Mouse (Mus musculus): ENCODE data around the gene Sh3gl2. TPM values are rescaled to one million over a fixed set of nuclear protein-coding genes. Genes with fewer than 3 reads are reported as not detected.

Sh3gl2 gene
- polyA plus RNA-seq, 1 experiment, result 0.87 TPM

DNA sequence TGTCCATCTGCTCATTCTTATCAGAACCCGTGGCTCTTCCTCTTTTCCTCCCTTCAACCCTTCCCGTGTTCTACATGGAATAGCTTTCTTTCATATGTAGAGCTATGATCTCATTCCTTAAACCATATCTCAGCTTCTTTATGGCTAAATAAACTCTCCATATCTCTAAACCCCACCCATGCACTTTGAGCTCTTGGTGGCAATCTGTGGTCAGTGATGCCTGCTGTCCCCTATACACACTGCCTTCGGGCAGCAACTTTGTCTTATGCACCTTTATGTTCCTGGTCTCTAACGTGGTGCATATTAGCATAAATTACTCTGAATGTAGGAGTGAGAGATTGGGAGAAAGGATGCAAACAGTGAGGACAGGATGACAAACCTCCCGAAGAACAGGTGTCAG, 180.3 kb downstream of the Sh3gl2 start:
- Histone ChIP-seq H3K4me3 (replicated peaks; ENCODE audit: control insufficient read depth, low read depth, low read length) (no peak overlapping the region), H3K27ac (ENCODE audit: control insufficient read depth, insufficient read depth, low read depth, low read length, poor library complexity) (no peak overlapping the region), H3K4me1 (ENCODE audit: control insufficient read depth, insufficient read depth, low read length) (no peaks in the 10 kb centered on the region)
- whole genome bisulfite sequencing, result 65% methylated on average over 5 of the region's 5 CpGs
- TF ChIP-seq POLR2A (IDR thresholded peaks at IDR 0.05; ENCODE audit: borderline replicate concordance, control insufficient read depth, low read depth, low read length) (no peak), CTCF (IDR thresholded peaks at IDR 0.05; ENCODE audit: control insufficient read depth, insufficient read depth, low read length) (no peak)

DNA sequence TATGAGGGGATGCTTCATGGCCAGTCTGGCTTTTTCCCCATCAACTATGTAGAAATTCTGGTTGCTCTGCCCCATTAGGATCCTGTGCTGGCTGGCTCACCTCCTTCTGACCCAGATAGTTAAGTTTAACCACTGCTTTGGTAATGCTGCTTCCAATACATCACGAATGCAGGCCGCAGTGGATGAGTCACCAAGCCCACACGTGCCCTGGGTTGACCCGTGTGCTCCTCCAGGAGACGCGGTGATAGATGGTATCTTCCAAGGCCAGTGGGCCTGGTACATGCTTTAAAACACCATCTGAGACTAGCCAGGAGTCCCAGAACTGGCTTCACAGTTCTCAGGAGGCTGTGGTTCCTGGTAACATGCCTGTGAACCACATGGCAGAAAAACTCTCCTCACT, 182.8 kb downstream of the Sh3gl2 start:
- H3K27ac ChIP-seq (ENCODE audit: control insufficient read depth, insufficient read depth, low read depth, low read length, poor library complexity), result no peak overlapping the region
- no peaks in the 10 kb centered on the region for H3K4me1 ChIP-seq (ENCODE audit: control insufficient read depth, insufficient read depth, low read length)
- no peak for TF ChIP-seq POLR2A (IDR thresholded peaks at IDR 0.05; ENCODE audit: borderline replicate concordance, control insufficient read depth, low read depth, low read length)
- no peak for TF ChIP-seq CTCF (IDR thresholded peaks at IDR 0.05; ENCODE audit: control insufficient read depth, insufficient read depth, low read length)
- no peak overlapping the region for H3K4me3 ChIP-seq (replicated peaks; ENCODE audit: control insufficient read depth, low read depth, low read length)
- WGBS, result 83% methylated on average over 6 of the region's 6 CpGs

DNA sequence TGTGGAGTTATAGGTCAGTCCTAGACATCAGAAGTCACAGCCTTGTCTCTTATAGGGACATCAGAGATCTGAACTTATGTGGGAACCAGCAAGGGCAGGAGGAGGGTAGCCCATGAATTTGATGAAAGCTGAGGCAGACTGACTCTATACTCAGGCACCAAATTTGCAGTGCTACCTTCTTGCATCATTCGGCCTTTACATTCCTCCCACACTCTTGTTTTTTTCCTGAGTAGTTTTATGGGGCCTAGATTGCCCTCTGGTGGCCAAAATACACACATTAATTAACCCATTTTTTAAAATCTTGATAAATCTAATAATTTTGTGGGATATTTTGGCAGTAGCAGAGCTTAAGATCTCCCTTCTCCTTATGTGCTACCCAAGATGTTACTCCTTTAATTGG, 186.9 kb downstream of the Sh3gl2 start:
- 40% methylated on average over 1 of the region's 1 CpGs for WGBS
- Histone ChIP-seq H3K4me1 (ENCODE audit: control insufficient read depth, insufficient read depth, low read length) (no peaks in the 10 kb centered on the region), H3K27ac (ENCODE audit: control insufficient read depth, insufficient read depth, low read depth, low read length, poor library complexity) (no peak overlapping the region), H3K4me3 (replicated peaks; ENCODE audit: control insufficient read depth, low read depth, low read length) (no peak overlapping the region)
- TF ChIP-seq POLR2A (IDR thresholded peaks at IDR 0.05; ENCODE audit: borderline replicate concordance, control insufficient read depth, low read depth, low read length), result no peak
- TF ChIP-seq CTCF (IDR thresholded peaks at IDR 0.05; ENCODE audit: control insufficient read depth, insufficient read depth, low read length), result no peak

DNA sequence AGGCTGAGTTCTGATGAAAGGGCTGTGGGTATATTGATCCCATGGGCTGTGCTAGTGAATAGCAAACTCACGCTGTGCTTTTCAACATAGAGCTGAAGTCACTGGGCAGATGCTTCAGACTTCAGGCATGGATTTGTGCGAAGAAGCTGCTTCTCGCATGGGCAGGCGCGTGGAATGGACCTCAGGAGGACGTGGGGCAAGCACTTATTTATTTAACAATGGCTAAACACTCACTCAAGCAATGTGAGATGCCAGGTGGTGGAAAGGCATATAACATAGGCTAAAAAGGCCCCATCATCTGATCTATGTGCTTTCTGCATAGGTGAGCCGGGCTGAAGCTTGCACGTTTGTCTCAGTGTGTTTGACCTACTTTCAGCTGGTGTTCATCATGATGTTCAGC, 193.8 kb downstream of the Sh3gl2 start:
- Histone ChIP-seq H3K4me1 (ENCODE audit: control insufficient read depth, insufficient read depth, low read length) (no peaks in the 10 kb centered on the region), H3K4me3 (replicated peaks; ENCODE audit: control insufficient read depth, low read depth, low read length) (no peak overlapping the region), H3K27ac (ENCODE audit: control insufficient read depth, insufficient read depth, low read depth, low read length, poor library complexity) (no peak overlapping the region)
- 83% methylated on average over 8 of the region's 8 CpGs for WGBS
- no peak for TF ChIP-seq POLR2A (IDR thresholded peaks at IDR 0.05; ENCODE audit: borderline replicate concordance, control insufficient read depth, low read depth, low read length)
- no peak for TF ChIP-seq CTCF (IDR thresholded peaks at IDR 0.05; ENCODE audit: control insufficient read depth, insufficient read depth, low read length)

DNA sequence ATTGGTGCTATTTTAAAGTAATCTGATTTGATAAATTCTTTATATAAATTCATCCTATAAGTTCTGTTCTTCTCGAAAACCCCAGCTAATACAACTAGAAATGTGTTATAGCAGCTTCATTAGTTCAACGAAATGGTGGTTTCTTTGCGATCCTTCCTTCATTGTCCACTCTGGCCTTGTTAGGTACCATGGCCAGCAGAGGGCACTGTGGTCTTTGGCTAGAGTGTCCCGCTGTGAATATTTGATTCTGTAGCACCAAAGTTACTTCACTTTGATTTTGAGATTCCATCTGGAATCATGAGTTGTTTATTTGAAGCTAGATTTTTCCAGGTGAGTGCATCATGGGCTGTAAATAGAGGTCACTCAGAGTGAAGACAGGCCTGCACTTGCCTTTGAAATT, 197.9 kb downstream of the Sh3gl2 start:
- Histone ChIP-seq H3K4me3 (replicated peaks; ENCODE audit: control insufficient read depth, low read depth, low read length) (no peak overlapping the region), H3K4me1 (ENCODE audit: control insufficient read depth, insufficient read depth, low read length) (0 out of 2 replicates have a peak, but pooled peaks cover 1% of the 10 kb centered on the region), H3K27ac (ENCODE audit: control insufficient read depth, insufficient read depth, low read depth, low read length, poor library complexity) (no peak overlapping the region)
- TF ChIP-seq CTCF (IDR thresholded peaks at IDR 0.05; ENCODE audit: control insufficient read depth, insufficient read depth, low read length), result peak; percentile 56
- no peak for TF ChIP-seq POLR2A (IDR thresholded peaks at IDR 0.05; ENCODE audit: borderline replicate concordance, control insufficient read depth, low read depth, low read length)
- 20% methylated on average over 4 of the region's 4 CpGs for WGBS

DNA sequence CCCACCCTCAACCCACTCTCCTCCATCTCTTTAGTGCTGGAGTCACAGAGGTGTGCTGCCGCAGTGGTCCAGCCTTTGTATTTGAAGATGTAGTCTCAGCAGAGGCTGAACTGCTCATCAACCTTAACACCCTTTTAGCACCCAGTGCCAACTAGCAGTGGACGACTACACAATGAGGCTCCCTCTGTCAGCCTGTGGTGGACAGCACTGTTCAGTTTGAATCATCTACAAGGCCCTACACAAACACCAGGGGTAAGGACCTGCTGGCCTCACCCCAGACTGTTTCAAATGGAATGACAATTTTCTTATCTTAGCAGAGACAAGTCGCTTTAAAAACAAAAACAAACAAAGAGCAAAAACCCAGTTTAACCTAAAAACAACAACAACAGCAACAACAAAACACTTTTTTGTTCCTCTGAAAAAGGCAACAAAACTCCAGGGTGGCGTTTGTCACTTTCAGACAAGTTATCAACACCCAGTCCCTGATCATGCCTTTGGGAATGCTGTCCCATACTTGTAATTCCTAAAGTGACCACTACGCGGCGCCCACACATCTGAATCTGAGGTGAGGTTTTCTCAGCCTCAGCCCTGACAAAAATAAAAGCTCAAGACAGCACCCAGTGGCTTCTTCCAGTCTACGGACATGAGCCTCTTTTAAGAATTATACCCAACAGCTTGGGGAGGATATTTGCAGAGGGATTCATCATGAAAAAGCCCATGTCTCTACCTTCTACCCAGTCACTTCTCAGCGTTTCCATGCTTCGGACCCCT, 199.7 kb downstream of the Sh3gl2 start:
- no peak for TF ChIP-seq POLR2A (IDR thresholded peaks at IDR 0.05; ENCODE audit: borderline replicate concordance, control insufficient read depth, low read depth, low read length)
- TF ChIP-seq CTCF (IDR thresholded peaks at IDR 0.05; ENCODE audit: control insufficient read depth, insufficient read depth, low read length), result peak; percentile 32; the same call in 1 of the 2 replicates
- Histone ChIP-seq H3K27ac (ENCODE audit: control insufficient read depth, insufficient read depth, low read depth, low read length, poor library complexity) (no peak overlapping the region), H3K4me1 (ENCODE audit: control insufficient read depth, insufficient read depth, low read length) (0 out of 2 replicates have a peak, but pooled peaks cover 1% of the 10 kb centered on the region), H3K4me3 (replicated peaks; ENCODE audit: control insufficient read depth, low read depth, low read length) (no peak overlapping the region)
- WGBS, result 45% methylated on average over 10 of the region's 10 CpGs

DNA sequence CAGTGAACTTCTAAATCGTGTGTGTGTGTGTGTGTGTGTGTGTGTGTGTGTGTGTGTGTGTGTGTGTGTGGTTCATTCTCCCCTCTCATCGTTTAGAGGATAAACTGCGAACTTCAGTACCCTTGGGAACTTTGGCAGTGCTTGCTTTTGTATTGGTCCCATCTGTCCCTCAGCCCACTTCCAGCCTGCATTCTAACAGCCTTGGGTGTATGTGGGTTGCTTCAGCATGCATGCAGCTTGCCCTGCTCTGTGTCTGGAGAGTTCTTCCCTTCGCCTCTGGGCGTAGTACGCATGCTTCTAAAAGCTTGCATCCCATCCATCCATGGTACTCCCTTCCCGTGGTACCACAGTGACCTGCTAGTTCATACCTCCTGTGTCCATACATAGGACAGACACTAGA, 200.3 kb downstream of the Sh3gl2 start:
- no peak overlapping the region for H3K4me3 ChIP-seq (replicated peaks; ENCODE audit: control insufficient read depth, low read depth, low read length)
- H3K27ac ChIP-seq (ENCODE audit: control insufficient read depth, insufficient read depth, low read depth, low read length, poor library complexity), result no peak overlapping the region
- 0 out of 2 replicates have a peak, but pooled peaks cover 1% of the 10 kb centered on the region for H3K4me1 ChIP-seq (ENCODE audit: control insufficient read depth, insufficient read depth, low read length)
- TF ChIP-seq CTCF (IDR thresholded peaks at IDR 0.05; ENCODE audit: control insufficient read depth, insufficient read depth, low read length), result no peak
- TF ChIP-seq POLR2A (IDR thresholded peaks at IDR 0.05; ENCODE audit: borderline replicate concordance, control insufficient read depth, low read depth, low read length), result no peak
- 67% methylated on average over 7 of the region's 7 CpGs for WGBS

DNA sequence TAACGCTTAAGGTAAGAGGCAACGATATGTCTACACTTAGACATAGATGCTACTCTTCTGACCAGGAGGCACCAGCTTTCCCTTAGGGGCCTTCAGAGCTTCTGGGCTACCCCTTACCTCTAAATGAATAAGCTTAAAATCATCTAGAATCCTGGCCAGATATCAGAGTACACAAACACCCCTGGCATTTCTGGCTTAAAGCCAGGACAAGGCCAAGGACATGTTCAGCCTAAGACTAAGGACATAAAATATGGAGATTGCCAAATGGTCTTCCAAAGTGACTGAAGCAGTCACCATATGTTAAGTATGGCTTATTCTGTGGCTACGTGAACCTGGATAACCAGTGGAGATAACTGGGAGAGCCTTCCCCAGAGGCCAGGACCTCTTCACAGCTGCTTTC, 211.5 kb downstream of the Sh3gl2 start:
- H3K27ac ChIP-seq (ENCODE audit: control insufficient read depth, insufficient read depth, low read depth, low read length, poor library complexity), result no peak overlapping the region
- H3K4me1 ChIP-seq (ENCODE audit: control insufficient read depth, insufficient read depth, low read length), result no peaks in the 10 kb centered on the region
- TF ChIP-seq CTCF (IDR thresholded peaks at IDR 0.05; ENCODE audit: control insufficient read depth, insufficient read depth, low read length) (no peak), POLR2A (IDR thresholded peaks at IDR 0.05; ENCODE audit: borderline replicate concordance, control insufficient read depth, low read depth, low read length) (no peak)
- 86% methylated on average over 3 of the region's 3 CpGs for WGBS
- H3K4me3 ChIP-seq (replicated peaks; ENCODE audit: control insufficient read depth, low read depth, low read length), result no peak overlapping the region

All from bone marrow, adult 2 months (tissue).